Mouse (Mus musculus): Measurements from ENCODE around the gene Cyp2j12. TPM values are rescaled to one million over a fixed set of nuclear protein-coding genes. Genes with fewer than 3 reads are reported as not detected.
"Not testable (repeated sequence)": the region's sequence is repeated elsewhere in the genome, so short reads cannot be mapped to it uniquely, and the experiment has no call there.

The Cyp2j12 gene
- polyA plus RNA-seq (2016; fragmentation: Nextera tagmentation; extraction: Ambion mirVana) = not detected in 2 replicates

GRCm38 (mm10) chr4:96140732-96141467 lies at the start of gene Cyp2j12:
Gene Cyp2j12 (minus strand): TSS chr4:96141152.
- WGBS = 83% methylated on average over 7 of the region's 7 CpGs
- Histone ChIP-seq H3K27ac (no peak within 1 kb of the TSS), H3K4me2 (replicated peaks) (no peak within 1 kb of the TSS), H3K4me1 (no peaks in the 10 kb centered on the region), H3K9me3 (no peaks in the 10 kb centered on the region), H3K4me3 (no peak within 1 kb of the TSS), H3K9ac (no peak within 1 kb of the TSS), H3K27me3 (replicated peaks) (no peaks in the 10 kb centered on the region), H3K36me3 (no peaks in the 10 kb centered on the region)
- no peak for ATAC-seq (ENCODE audit: low FRiP score, low read depth)

- H3K4me3 ChIP-seq; H3K27me3 ChIP-seq (replicated peaks); H3K4me2 ChIP-seq (replicated peaks); H3K9ac ChIP-seq; H3K9me3 ChIP-seq; H3K27ac ChIP-seq; H3K4me1 ChIP-seq; ATAC-seq (ENCODE audit: low FRiP score, low read depth); H3K36me3 ChIP-seq: not testable (repeated sequence)
- 95% methylated on average over 5 of the region's 5 CpGs for WGBS
Measured at GRCm38 (mm10) chr4:96189321-96189720, 48.4 kb upstream of the Cyp2j12 start.

GRCm38 (mm10) chr4:96188671-96189070 lies 47.7 kb upstream of the Cyp2j12 start:
- WGBS = 81% methylated on average over 2 of the region's 2 CpGs
- not testable (repeated sequence) for H3K27me3 ChIP-seq (replicated peaks); H3K4me3 ChIP-seq; ATAC-seq (ENCODE audit: low FRiP score, low read depth); H3K4me1 ChIP-seq; H3K27ac ChIP-seq; H3K4me2 ChIP-seq (replicated peaks); H3K9me3 ChIP-seq; H3K36me3 ChIP-seq; H3K9ac ChIP-seq

GRCm38 (mm10) chr4:96188146-96188545 lies 47.2 kb upstream of the Cyp2j12 start:
- 87% methylated on average over 2 of the region's 2 CpGs for WGBS
- not testable (repeated sequence) for H3K27ac ChIP-seq; H3K4me3 ChIP-seq; H3K27me3 ChIP-seq (replicated peaks); H3K9me3 ChIP-seq; H3K36me3 ChIP-seq; H3K4me1 ChIP-seq; H3K9ac ChIP-seq; H3K4me2 ChIP-seq (replicated peaks); ATAC-seq (ENCODE audit: low FRiP score, low read depth)

GRCm38 (mm10) chr4:96184716-96185115 lies 43.8 kb upstream of the Cyp2j12 start:
- not testable (repeated sequence) for H3K27ac ChIP-seq; H3K4me3 ChIP-seq; H3K9me3 ChIP-seq; ATAC-seq (ENCODE audit: low FRiP score, low read depth); H3K9ac ChIP-seq; H3K36me3 ChIP-seq; H3K27me3 ChIP-seq (replicated peaks); H3K4me1 ChIP-seq; H3K4me2 ChIP-seq (replicated peaks)
- 76% methylated on average over 2 of the region's 2 CpGs for WGBS

GRCm38 (mm10) chr4:96162839-96163238 lies 21.9 kb upstream of the Cyp2j12 start:
- H3K4me3 ChIP-seq = no peak overlapping the region
- no peaks in the 10 kb centered on the region for H3K36me3 ChIP-seq
- no peak overlapping the region for H3K4me2 ChIP-seq (replicated peaks)
- no peaks in the 10 kb centered on the region for H3K4me1 ChIP-seq
- 82% methylated on average over 1 of the region's 1 CpGs for WGBS
- no peak for ATAC-seq (ENCODE audit: low FRiP score, low read depth)
- H3K9me3 ChIP-seq = no peaks in the 10 kb centered on the region
- H3K9ac ChIP-seq = no peak overlapping the region
- no peaks in the 10 kb centered on the region for H3K27me3 ChIP-seq (replicated peaks)
- no peak overlapping the region for H3K27ac ChIP-seq

- H3K27me3 ChIP-seq (replicated peaks) = no peaks in the 10 kb centered on the region
- no peak overlapping the region for H3K27ac ChIP-seq
- H3K4me2 ChIP-seq (replicated peaks) = no peak overlapping the region
- ATAC-seq (ENCODE audit: low FRiP score, low read depth) = no peak
- H3K9ac ChIP-seq = no peak overlapping the region
- H3K36me3 ChIP-seq = no peaks in the 10 kb centered on the region
- H3K4me1 ChIP-seq = no peaks in the 10 kb centered on the region
- H3K9me3 ChIP-seq = no peaks in the 10 kb centered on the region
- H3K4me3 ChIP-seq = no peak overlapping the region
- WGBS = 85% methylated on average over 1 of the region's 1 CpGs
Measured at GRCm38 (mm10) chr4:96161575-96161974, 20.6 kb upstream of the Cyp2j12 start.

GRCm38 (mm10) chr4:96139226-96139625 lies 1.7 kb downstream of the Cyp2j12 start:
- Histone ChIP-seq H3K9ac (no peak overlapping the region), H3K27me3 (replicated peaks) (no peaks in the 10 kb centered on the region), H3K4me2 (replicated peaks) (no peak overlapping the region), H3K36me3 (no peaks in the 10 kb centered on the region), H3K27ac (no peak overlapping the region), H3K4me3 (no peak overlapping the region), H3K9me3 (no peaks in the 10 kb centered on the region), H3K4me1 (no peaks in the 10 kb centered on the region)
- ATAC-seq (ENCODE audit: low FRiP score, low read depth) = no peak
- 90% methylated on average over 1 of the region's 1 CpGs for whole genome bisulfite sequencing

- H3K4me2 ChIP-seq (replicated peaks) = no peak overlapping the region
- no peaks in the 10 kb centered on the region for H3K36me3 ChIP-seq
- no peaks in the 10 kb centered on the region for H3K9me3 ChIP-seq
- ATAC-seq (ENCODE audit: low FRiP score, low read depth) = no peak
- H3K27ac ChIP-seq = no peak overlapping the region
- 84% methylated on average over 3 of the region's 3 CpGs for WGBS
- no peak overlapping the region for H3K9ac ChIP-seq
- H3K27me3 ChIP-seq (replicated peaks) = no peaks in the 10 kb centered on the region
- no peak overlapping the region for H3K4me3 ChIP-seq
- H3K4me1 ChIP-seq = no peaks in the 10 kb centered on the region
Measured at GRCm38 (mm10) chr4:96134246-96134645, 6.7 kb downstream of the Cyp2j12 start.

- Histone ChIP-seq H3K9ac (no peak overlapping the region), H3K27ac (no peak overlapping the region), H3K9me3 (no peaks in the 10 kb centered on the region), H3K4me2 (replicated peaks) (no peak overlapping the region), H3K4me3 (no peak overlapping the region), H3K4me1 (no peaks in the 10 kb centered on the region), H3K27me3 (replicated peaks) (no peaks in the 10 kb centered on the region), H3K36me3 (no peaks in the 10 kb centered on the region)
- no peak for ATAC-seq (ENCODE audit: low FRiP score, low read depth)
- WGBS = 71% methylated on average over 2 of the region's 2 CpGs
Measured at GRCm38 (mm10) chr4:96096841-96097240, 44.1 kb downstream of the Cyp2j12 start.

- H3K27me3 ChIP-seq (replicated peaks) = no peaks in the 10 kb centered on the region
Measured at GRCm38 (mm10) chr4:96091869-96092268, 49.1 kb downstream of the Cyp2j12 start.

GRCm38 (mm10) chr4:96089356-96090048 lies 51.5 kb downstream of the Cyp2j12 start:
- not testable (repeated sequence) for H3K27me3 ChIP-seq (replicated peaks); H3K9ac ChIP-seq; H3K9me3 ChIP-seq; H3K4me3 ChIP-seq; H3K4me2 ChIP-seq (replicated peaks); H3K27ac ChIP-seq; H3K4me1 ChIP-seq; ATAC-seq (ENCODE audit: low FRiP score, low read depth); H3K36me3 ChIP-seq
- WGBS = 57% methylated on average over 6 of the region's 6 CpGs

More at GRCm38 (mm10) chr4:96091869-96092268, 49.1 kb downstream of the Cyp2j12 start:
- Histone ChIP-seq H3K27ac (no peak overlapping the region), H3K4me1 (no peaks in the 10 kb centered on the region), H3K9me3 (no peaks in the 10 kb centered on the region), H3K4me2 (replicated peaks) (no peak overlapping the region), H3K9ac (no peak overlapping the region), H3K4me3 (no peak overlapping the region), H3K36me3 (no peaks in the 10 kb centered on the region)
- no peak for ATAC-seq (ENCODE audit: low FRiP score, low read depth)

GRCm38 (mm10) chr4:96078308-96078707 lies 62.6 kb downstream of the Cyp2j12 start:
- Histone ChIP-seq H3K27me3 (replicated peaks) (no peaks in the 10 kb centered on the region), H3K4me2 (replicated peaks) (no peak overlapping the region), H3K27ac (no peak overlapping the region), H3K9ac (no peak overlapping the region), H3K4me3 (no peak overlapping the region), H3K4me1 (no peaks in the 10 kb centered on the region; the same call in 1 of the 2 replicates), H3K9me3 (no peaks in the 10 kb centered on the region), H3K36me3 (no peaks in the 10 kb centered on the region)
- ATAC-seq (ENCODE audit: low FRiP score, low read depth) = no peak

Data from neural tube, embryonic 12.5 days (tissue).